Mouse (Mus musculus): ENCODE measurements around the gene Kpna6.

Kpna6 gene

DNA sequence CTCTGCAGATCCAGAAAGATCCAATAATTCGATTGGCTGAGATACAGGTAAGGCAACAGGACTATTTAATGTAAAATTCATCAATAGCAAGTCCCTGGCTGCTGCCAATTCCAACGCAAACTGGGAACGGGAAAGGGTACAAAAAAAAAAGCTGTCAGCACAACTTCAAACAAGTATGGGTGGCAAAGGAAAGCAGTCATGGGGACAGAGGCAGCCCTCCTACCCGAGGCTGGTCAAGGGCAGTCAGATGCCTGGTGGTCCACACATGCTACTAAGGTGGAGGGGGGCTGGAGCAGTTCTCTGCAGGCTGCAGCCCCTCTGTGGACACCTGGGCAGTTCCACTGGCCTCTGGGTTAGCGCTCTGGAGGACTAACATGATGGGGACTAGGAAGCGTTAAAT is 46.5 kb downstream of the Kpna6 start:
- POLR2A ChIA-PET, result interaction anchor here in 3 of 4 experiments (0.5 to 17.7 kb wide), 13 partner anchors 8 to 96 kb away, joined by 3 to 255 read pairs (median 5); partner anchors contain the start of genes Tmem39b (in 2 of the 3) and Txlna (in 2 of the 3)
- CTCF ChIA-PET, result interaction anchor here in 3 of 4 experiments (3.0 to 4.3 kb wide), 3 partner anchors 17 to 18 kb away, joined by 10 to 17 read pairs (median 16); no protein-coding TSS in a partner anchor

DNA sequence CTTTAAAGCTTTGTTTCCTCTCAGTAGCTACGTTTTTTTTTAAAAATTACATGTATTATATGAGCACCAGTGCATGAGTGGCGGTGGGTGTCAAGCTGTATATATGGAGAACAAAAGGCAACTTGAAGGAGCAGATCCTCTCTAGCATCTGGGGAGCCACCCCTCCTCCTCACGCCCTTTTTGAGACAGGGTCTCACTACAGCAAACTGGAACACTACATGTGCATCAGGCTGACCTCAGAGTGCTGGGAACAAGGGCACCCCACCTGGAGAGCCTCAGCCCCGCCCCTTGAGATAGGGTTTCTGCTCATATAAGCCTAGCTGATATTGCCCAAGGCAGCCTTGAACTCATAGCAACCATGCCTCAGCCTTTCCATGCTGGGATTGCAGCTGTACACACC is 47.1 kb downstream of the Kpna6 start:
- POLR2A ChIA-PET, result interaction anchor here (0.5 to 17.7 kb wide), 15 partner anchors 7 to 95 kb away, joined by 3 to 255 read pairs (median 5); partner anchors contain the start of genes Tmem39b (in 2 of the 4) and Txlna (in 2 of the 4)
- CTCF ChIA-PET, result interaction anchor here in 3 of 4 experiments (0.7 to 4.3 kb wide), 5 partner anchors 9 to 48 kb away, joined by 3 to 17 read pairs (median 10); partner anchors contain the start of gene Fam167b (in 1 of the 3)

DNA sequence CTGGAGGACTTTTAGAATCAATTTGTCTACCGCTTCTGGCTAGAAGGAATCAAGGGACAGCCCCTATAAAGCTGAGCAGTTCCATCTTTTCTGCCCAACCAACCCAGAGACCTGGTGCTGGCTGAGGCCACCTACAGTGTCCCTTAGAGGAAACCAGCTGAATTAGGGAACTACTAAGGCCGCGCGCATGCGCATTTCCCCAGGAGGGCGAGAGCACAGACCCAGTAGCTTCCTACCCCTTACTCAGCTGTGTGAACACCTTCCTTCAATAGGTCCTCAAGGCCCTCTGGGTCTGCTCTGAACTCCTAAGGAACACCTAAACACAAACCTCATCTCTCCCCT is 47.6 kb downstream of the Kpna6 start:
- POLR2A ChIA-PET, result interaction anchor here (0.6 to 17.7 kb wide), 17 partner anchors 8 to 627 kb away, joined by 3 to 255 read pairs (median 5); partner anchors contain the start of genes Txlna (in 2 of the 4) and Tmem39b (in 1 of the 4)
- CTCF ChIA-PET, result interaction anchor here in 3 of 4 experiments (0.7 to 4.3 kb wide), 6 partner anchors 9 to 164 kb away, joined by 3 to 17 read pairs (median 8); partner anchors contain the start of genes Bsdc1 (in 1 of the 3) and Fam167b (in 1 of the 3)

DNA sequence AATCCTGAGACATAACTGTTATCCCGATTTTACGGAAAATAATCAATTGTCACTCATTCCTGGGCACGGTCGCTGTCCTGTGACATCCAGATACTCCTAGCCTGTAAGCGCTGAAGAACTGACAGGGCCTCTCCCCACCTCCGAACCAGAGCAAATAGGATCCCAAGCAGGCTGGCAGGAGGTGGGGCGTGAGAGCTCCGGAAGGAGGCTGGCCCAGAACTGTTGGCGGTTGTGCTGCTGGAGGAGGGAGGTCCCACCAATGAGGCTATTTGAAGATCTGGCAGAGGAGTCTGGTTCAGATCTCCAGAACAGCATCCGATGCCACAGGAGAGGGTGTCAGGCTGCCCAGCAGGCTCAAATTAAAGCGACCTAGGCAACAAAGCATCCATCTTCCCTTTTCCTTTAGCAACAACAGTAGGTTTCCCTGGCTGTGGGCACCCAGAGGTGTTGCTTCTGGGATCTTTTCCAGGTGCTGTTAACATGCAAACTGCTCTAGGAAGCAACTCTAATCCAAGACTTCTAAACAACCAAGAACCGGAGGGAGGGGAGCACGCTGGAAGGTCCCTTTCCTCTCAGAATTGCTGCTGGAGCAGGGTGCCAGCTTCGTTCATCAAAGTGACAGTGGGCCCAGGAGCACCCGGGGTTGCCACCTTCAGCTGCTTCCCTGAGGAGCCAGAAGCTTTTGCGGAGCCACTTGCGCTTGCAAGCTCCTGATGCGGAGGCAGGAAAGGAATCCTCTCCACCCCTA is 48.1 kb downstream of the Kpna6 start:
- CTCF ChIA-PET, result interaction anchor here in 3 of 4 experiments (0.6 to 4.3 kb wide), 8 partner anchors 10 to 163 kb away, joined by 3 to 17 read pairs (median 4); partner anchors contain the start of genes Bsdc1 (in 1 of the 3) and Fam167b (in 1 of the 3)
- POLR2A ChIA-PET, result interaction anchor here (0.6 to 17.7 kb wide), 32 partner anchors 8 to 626 kb away, joined by 3 to 255 read pairs (median 4); partner anchors contain the start of genes Txlna (in 3 of the 4), Dcdc2b (in 2 of the 4), Pef1 (in 1 of the 4) and S100pbp (in 1 of the 4)

DNA sequence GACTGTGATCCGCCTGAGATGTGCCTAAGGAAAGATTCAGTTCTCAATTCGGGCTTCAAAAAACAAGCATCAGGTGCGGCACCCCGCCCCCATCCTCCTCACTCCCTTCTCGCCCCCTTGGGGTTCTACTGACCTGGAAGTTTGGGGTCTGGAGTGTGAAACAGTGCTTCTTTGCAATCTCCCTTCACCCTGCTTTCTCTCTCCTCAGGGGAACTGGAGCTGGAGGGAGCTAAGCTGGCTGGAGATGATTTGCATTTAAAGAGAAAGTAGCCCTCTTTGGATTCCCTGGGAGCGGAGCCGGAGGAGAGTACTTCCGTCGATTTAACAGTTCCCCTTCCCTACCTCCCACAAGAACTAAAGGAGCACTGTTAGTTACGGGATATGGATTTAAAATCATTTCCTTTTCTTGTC is 48.9 kb downstream of the Kpna6 start, which contains the start of gene Ccdc28b:
TSS of gene Ccdc28b (minus strand) at position 267 of the 411 bp plus-strand sequence.
- CTCF ChIA-PET, result interaction anchor here in 3 of 4 experiments (0.6 to 4.3 kb wide), 8 partner anchors 10 to 162 kb away, joined by 3 to 17 read pairs (median 4); partner anchors contain the start of gene Bsdc1 (in 1 of the 3)

DNA sequence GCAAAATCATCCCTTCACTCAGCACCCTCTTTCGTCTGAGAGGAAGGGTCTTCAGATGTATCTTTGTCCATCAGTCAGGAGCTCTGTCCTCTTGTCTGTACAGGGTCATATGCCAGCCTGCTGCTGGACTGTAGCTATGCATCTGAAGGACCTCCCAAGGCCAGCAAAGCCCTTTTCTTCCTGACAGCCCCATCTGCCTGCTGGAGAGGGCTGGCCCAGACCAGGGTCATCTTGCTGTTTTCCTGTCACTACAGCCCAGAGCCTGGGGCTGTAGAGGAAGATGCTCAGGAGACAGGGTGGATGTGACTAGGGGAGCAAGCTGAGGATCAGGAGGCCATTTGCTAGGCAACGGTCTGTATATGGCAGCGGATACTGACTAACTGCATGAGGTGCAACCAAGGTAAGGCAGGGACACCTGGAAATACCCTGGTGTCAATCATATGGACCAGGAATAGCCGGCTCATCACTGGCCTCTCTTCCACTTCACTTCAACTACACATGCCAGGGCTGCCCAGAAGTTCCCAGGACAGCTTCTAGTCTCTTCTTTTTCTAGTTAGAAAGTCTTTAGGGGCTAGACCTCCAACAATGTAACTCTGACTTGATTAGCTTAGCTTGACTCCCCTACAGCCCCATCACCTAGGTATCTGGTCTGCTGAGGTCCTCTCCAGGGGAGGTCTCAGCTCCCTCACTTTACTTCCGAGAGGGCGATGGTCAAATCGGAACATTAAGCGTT is 49.6 kb downstream of the Kpna6 start:
- POLR2A ChIA-PET, result interaction anchor here (0.5 to 17.7 kb wide), 19 partner anchors 9 to 278 kb away, joined by 3 to 255 read pairs (median 5); partner anchors contain the start of genes Dcdc2b (in 2 of the 4), Txlna (in 2 of the 4), Kpna6 (in 1 of the 4) and Tmem39b (in 1 of the 4)
- CTCF ChIA-PET, result interaction anchor here in 3 of 4 experiments (0.6 to 4.3 kb wide), 7 partner anchors 11 to 83 kb away, joined by 3 to 17 read pairs (median 7); no protein-coding TSS in a partner anchor

More for the DNA sequence above, 48.9 kb downstream of the Kpna6 start, which contains the start of gene Ccdc28b:
- POLR2A ChIA-PET, result interaction anchor here (0.6 to 17.7 kb wide), 26 partner anchors 9 to 479 kb away, joined by 3 to 255 read pairs (median 4); partner anchors contain the start of genes Txlna (in 3 of the 4), Dcdc2b (in 2 of the 4), Kpna6 (in 1 of the 4) and Pef1 (in 1 of the 4)

DNA sequence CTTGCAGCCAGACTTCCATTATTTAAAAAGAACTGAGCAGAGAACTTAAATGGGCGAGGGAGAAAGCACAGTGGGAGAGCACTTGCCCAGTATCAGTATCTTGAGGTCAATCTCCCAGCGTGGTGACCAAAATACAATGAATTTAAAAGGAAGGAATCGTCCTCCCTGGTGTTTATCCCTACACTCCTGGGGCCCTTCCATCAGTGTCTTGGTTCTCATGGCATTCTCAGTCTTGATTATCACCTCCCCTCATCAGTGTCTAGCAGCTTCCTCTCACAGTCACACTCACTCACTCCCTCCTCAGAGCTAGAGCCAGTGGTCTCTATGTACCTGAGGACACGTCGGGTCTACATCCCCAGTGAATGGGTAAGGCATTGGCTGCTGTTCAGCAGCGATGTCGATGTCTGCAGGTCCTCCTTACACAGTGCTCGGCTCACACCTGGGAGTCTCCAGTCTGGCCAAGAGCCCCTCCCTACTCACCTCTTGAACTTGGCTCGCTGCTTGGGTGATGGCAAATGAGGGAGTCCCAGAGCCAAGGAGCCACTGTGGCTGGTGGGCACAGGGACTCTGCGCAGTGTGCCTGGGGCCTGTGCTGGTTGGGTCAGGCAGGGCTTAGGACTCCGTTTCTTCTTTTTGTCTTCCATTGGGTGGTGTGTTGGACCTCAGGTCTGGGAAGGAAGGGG is 50.3 kb downstream of the Kpna6 start:
- POLR2A ChIA-PET, result interaction anchor here in 2 of 4 experiments (0.5 to 17.7 kb wide), 8 partner anchors 9 to 277 kb away, joined by 3 to 255 read pairs (median 20); partner anchors contain the start of genes Txlna (in 2 of the 2), Dcdc2b (in 1 of the 2) and Kpna6 (in 1 of the 2)

DNA sequence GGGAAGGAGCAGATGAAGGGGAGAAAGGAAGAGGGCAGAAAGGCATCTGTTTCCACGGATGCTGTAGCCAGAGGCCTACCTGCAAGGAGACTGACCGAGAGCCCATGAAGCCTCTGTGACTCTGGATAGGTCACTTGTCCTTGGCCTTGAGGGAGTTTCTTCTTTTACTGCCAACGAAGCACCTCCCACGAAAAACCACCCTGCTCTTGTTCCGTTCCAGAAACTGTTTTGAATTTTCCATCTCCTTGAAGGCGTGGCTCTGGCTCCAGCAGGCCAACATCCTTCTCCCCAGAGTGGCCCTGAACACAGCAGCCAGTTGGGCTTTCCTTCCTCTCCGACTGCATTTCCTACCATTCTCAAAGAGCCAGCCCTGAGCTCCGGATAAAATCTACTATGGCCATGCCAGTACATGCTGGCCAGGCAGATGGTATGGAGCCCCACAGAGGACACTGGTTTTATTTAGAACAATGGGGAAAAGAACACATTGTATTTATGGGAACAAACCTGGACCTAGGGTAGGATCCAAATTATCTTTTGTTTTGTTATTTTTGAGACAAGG is 51.2 kb downstream of the Kpna6 start:
- POLR2A ChIA-PET, result interaction anchor here in 1 of 4 experiments (17.7 kb wide), 1 partner anchor 18 kb away, joined by 255 read pairs; the partner anchor contains the start of gene Txlna
- CTCF ChIA-PET, result interaction anchor here in 1 of 4 experiments (1.8 kb wide), 1 partner anchor 13 kb away, joined by 6 read pairs; no protein-coding TSS in a partner anchor

More for the DNA sequence above, 50.3 kb downstream of the Kpna6 start:
- CTCF ChIA-PET, result interaction anchor here in 2 of 4 experiments (1.2 to 1.7 kb wide), 2 partner anchors 12 to 82 kb away, joined by 3 read pairs; no protein-coding TSS in a partner anchor

DNA sequence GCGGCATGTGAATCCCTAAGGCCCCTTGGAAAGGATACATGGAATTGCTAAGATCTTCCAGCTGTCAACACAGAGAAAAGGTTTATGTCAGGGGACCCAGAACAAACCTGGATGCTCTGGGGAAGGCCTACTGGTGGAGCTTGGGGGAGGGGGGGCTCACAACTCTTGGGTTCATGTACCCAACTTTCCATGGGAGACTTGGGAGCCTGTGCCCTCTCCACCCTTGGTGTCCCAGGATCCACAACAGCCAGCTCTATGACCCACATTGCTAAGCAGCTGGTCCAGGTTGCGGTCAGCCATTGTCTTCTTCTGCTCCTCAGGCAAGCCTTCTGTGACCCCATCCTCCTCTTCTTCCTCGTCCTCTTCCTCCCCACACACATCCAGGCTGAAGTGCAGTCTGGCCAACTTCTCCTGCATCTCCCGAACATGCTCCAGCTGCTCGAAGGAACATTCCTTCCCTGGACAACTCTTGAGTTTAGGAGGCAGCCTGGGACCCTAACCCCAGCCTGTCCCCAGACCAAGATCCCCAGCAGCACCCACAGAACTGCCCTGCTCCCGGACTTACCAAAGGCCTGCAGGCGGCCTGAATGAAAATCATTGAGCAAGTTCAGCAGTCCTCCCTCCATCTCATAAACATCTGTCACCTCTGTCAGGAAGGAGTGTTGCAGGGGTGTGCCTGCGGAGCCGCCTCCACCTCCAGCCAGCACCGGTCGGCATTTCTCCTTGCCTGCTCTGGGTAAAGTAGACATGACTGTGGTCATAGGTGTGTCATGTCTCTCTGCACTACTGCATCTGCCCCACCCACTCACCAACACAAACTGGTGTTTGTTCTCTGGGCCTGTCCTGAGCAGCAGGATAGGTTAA is 51.9 kb downstream of the Kpna6 start:
- CTCF ChIA-PET, result interaction anchor here in 1 of 4 experiments (1.8 kb wide), 1 partner anchor 12 kb away, joined by 6 read pairs; no protein-coding TSS in a partner anchor
- POLR2A ChIA-PET, result interaction anchor here in 3 of 4 experiments (0.6 to 17.7 kb wide), 9 partner anchors 10 to 107 kb away, joined by 3 to 255 read pairs (median 3); partner anchors contain the start of genes Txlna (in 2 of the 3), Eif3i (in 1 of the 3), Marcksl1 (in 1 of the 3) and Tmem234 (in 1 of the 3)

DNA sequence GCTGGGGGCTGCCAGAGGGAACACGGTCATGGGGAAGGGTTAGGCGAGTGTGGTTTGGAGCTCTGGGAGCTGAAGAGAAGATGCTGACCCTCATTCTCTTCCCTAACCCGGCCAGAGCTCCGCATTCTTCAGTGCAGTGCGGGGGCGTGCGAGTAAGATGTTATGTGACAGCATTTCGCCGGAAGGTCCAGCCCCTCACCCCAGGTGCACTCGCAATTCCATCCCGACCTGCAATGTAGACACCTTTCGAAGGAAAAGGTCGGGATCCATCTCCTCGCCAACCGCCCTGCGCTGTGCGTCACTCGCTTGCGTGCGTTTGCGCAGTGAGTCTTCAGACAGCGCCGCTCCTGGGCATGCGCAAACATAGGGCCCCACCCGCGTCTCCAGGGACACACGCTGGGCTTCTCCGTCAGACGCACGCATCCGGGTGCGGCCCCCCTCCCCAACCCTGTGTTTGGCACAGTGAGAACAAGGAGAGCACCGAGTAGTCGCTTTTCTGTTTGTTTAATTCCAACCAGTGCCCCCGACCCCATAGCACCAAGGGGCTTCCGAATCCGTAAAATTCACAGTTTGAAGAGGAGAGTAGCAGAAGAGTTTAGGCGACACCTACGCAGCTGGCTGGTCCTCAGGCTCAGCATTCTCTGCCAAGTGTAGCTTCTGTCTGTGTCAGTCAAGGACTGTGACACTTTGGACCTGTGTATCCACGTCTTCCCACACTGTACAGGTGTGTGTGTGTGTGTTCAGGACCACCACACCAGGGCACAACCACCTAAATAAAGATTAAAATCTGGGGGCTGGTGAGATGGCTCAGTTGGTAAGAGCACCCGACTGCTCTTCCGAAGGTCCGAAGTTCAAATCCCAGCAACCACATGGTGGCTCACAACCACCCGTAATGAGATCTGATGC is 53.5 kb downstream of the Kpna6 start, which contains the start of gene Iqcc:
TSS of gene Iqcc (minus strand) at position 314 of the 906 bp plus-strand sequence.
- POLR2A ChIA-PET, result interaction anchor here (0.5 to 17.7 kb wide), 14 partner anchors 9 to 155 kb away, joined by 3 to 255 read pairs (median 4); partner anchors contain the start of genes Txlna (in 3 of the 4) and Marcksl1 (in 1 of the 4)
- CTCF ChIA-PET, result interaction anchor here (0.5 to 3.1 kb wide), 7 partner anchors 9 to 133 kb away, joined by 3 to 21 read pairs (median 4); no protein-coding TSS in a partner anchor

DNA sequence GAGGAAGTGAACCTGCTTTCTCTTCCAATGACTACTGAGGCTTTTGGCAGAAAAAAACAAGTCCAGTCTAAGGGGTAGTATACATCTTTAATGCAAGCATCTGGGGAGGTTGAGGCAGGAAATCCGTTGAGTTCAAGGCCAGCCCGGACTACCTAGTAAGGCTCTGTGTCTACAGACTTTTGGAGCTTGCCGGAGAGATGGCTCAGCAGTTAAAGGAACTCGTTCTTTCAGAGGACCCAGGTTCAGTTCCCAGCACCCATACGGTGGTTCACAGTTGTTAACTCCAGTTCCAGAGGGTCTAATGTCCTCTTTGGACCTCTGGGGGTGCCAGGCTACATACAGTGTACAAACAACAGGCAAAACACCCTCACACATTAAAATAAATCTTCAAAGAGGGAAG is 54.5 kb downstream of the Kpna6 start:
- ChIA-PET CTCF (interaction anchor here in 2 of 4 experiments (1.0 to 3.1 kb wide), 4 partner anchors 8 to 41 kb away, joined by 3 to 21 read pairs (median 6); no protein-coding TSS in a partner anchor), POLR2A (interaction anchor here in 3 of 4 experiments (1.0 to 17.7 kb wide), 10 partner anchors 8 to 23 kb away, joined by 3 to 255 read pairs (median 10); partner anchors contain the start of gene Txlna (in 3 of the 3))

DNA sequence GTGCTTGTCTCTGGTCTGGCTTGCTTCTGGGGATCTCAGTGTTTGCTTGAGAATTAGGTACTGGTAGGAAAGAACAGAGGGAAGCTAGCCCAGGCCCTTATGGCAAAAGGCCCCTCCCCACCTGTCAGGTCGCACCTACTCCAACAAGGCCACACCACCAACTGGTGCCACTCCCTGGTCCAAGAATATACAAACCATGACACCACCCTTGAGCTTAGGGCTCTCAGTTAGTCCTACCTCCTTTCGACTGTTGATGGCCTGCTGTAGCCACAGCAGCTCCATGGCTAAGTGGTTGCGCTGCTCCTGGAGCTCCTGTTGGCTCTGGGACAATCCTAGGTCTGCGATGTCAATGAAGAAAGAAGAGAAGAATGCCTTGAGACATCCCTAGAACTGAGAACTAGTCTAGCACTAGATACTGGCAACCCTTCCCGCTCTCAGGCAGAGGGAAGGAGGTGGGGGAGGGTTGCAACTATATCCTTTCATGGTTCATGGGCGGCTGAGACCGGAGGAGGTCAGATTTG is 55.4 kb downstream of the Kpna6 start:
- ChIA-PET CTCF (interaction anchor here in 2 of 4 experiments (1.4 to 3.1 kb wide), 2 partner anchors 8 to 9 kb away, joined by 7 to 21 read pairs; no protein-coding TSS in a partner anchor), POLR2A (interaction anchor here in 2 of 4 experiments (1.3 to 17.7 kb wide), 7 partner anchors 8 to 46 kb away, joined by 3 to 255 read pairs (median 11); partner anchors contain the start of gene Txlna (in 2 of the 2))

DNA sequence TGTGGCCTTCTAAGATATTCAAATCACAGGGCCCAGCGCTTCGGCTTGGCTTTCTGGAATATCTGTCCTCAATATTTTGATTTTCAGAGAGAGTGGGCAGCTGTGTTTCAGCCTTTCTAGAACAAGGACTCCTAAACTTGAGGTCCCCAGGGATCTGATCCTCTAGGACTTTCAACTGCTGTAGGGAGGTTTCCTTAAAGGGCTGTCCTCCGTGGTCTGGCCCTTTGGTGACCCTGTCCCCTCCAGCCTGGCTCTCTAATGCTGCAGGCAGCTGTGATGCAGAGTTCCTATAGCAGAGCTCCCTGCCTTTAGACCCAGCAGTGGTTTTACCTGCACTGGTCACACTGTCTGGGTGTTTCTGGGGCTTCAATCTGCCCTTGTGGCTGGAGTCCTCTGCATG is 55.9 kb downstream of the Kpna6 start:
- ChIA-PET CTCF (interaction anchor here in 2 of 4 experiments (1.4 to 3.1 kb wide), 2 partner anchors 8 kb away, joined by 7 to 21 read pairs; no protein-coding TSS in a partner anchor), POLR2A (interaction anchor here in 2 of 4 experiments (1.3 to 17.7 kb wide), 5 partner anchors 7 to 46 kb away, joined by 3 to 255 read pairs (median 11); partner anchors contain the start of gene Txlna (in 2 of the 2))
